Mouse (Mus musculus) liver, postnatal 0 days (tissue): Measurements from ENCODE around the gene Mapk11. TPM values are rescaled to one million over a fixed set of nuclear protein-coding genes. Genes with fewer than 3 reads are reported as not detected.

Experiments
- ATAC-seq: fragments of 200-750 bp; cut with Nextera tagmentation; 2 replicates; pipeline ENCODE4 v1.8.0; 2017; ENCODE audit warnings: mild to moderate bottlenecking, moderate library complexity
- DNase-seq: peaks from one replicate; pipeline ENCODE4 v3.0.0-alpha.2; 2016
- H3K27ac ChIP-seq: fragments of 300-500 bp; sonication (generic); 2 replicates; pipeline ENCODE4 v1.5.1; 2014; ENCODE audit warnings: antibody characterized with exemption, moderate library complexity, mild to moderate bottlenecking, low read depth
- H3K27me3 ChIP-seq: fragments of 300-500 bp; sonication (generic); 2 replicates; pipeline ENCODE4 v1.6.1; 2014; ENCODE audit warnings: low read length, control low read depth, mixed read lengths; ENCODE audit not compliant: insufficient read depth
- H3K36me3 ChIP-seq: fragments of 300-500 bp; sonication (generic); replicated peaks from 2 replicates; pipeline ENCODE4 v1.6.1; 2014; ENCODE audit warnings: mild to moderate bottlenecking, control low read depth, low read length, moderate library complexity, mixed read lengths; ENCODE audit not compliant: insufficient read depth
- H3K4me1 ChIP-seq: fragments of 300-500 bp; sonication (generic); 2 replicates; pipeline ENCODE4 v1.6.1; 2014; ENCODE audit warnings: antibody characterized with exemption, mild to moderate bottlenecking, control low read depth; ENCODE audit not compliant: insufficient read depth
- H3K4me2 ChIP-seq: fragments of 300-500 bp; sonication (generic); 2 replicates; pipeline ENCODE4 v1.6.1; 2014; ENCODE audit warnings: low read depth, mild to moderate bottlenecking, low read length, moderate library complexity, mixed read lengths
- H3K4me3 ChIP-seq: fragments of 300-500 bp; sonication (generic); 2 replicates; pipeline ENCODE4 v1.5.1; 2014; ENCODE audit warnings: low read depth, low read length
- H3K9ac ChIP-seq: fragments of 300-500 bp; sonication (generic); replicated peaks from 2 replicates; pipeline ENCODE4 v1.6.1; 2014; ENCODE audit warnings: mild to moderate bottlenecking, moderate library complexity
- H3K9me3 ChIP-seq: fragments of 300-500 bp; sonication (generic); 2 replicates; pipeline ENCODE4 v1.6.1; 2016; ENCODE audit warnings: mild to moderate bottlenecking, control low read depth, low read length, mixed read lengths
- CTCF ChIP-seq: sonication (generic); IDR thresholded peaks from 2 replicates; pipeline ENCODE4 v1.5.1; 2016; ENCODE audit warnings: antibody characterized with exemption, low read depth
- EP300 ChIP-seq: IDR thresholded peaks from 2 replicates; pipeline ENCODE4 v1.6.1; 2016; ENCODE audit warnings: antibody characterized with exemption, low read depth, mild to moderate bottlenecking
- WGBS: fragments of 180-500 bp; shearing (Covaris S2); extraction: QIAGEN DNeasy Blood & Tissue Kit; methylation state at CpG from one replicate; pipeline ENCODE4 v1.1.7; 2014; ENCODE audit not compliant: insufficient replicate concordance; 5-methylcytosine and 5-hydroxymethylcytosine counted together
- polyA plus RNA-seq: library from polyadenylated mRNA; unstranded; fragments of >200 nt; fragmentation: Nextera tagmentation; extraction: Ambion mirVana; gene quantifications from 2 replicates; pipeline ENCODE4 v1.2.1, GENCODE M21; 2015

Gene Mapk11
- polyA plus RNA-seq, 1 experiment from 2014 or later: 0.81 TPM

DNA sequence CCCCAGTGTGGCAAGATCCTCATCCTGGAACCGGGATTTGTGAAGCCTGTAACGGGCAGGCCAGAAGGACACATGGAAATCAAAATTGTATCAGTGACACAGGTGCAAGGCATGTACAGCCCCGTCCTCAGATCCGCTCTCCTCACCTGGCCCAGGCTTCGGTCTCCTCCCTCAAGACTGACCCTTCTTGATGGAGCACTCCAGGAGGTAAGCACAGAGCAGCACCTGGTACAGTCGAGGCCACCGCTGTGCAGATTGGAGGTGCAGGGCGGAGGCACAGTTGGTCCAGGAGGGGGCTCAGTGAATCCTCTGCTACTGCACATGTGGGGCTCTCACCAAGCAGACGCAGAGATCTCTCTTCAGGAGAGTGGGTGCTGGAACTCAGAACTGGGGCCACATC is 24.1 kb downstream of the Mapk11 start:
- H3K27me3 ChIP-seq: no peaks in the 10 kb centered on the region
- no peak overlapping the region for H3K4me2 ChIP-seq
- peaks cover 31% of the 10 kb centered on the region for H3K4me1 ChIP-seq
- WGBS: 92% methylated on average over 9 of the region's 9 CpGs
- DNase-seq: no peak
- no peak overlapping the region for H3K9ac ChIP-seq
- TF ChIP-seq CTCF: no peak
- TF ChIP-seq EP300: no peak
- no peak for ATAC-seq
- no peak overlapping the region for H3K4me3 ChIP-seq
- H3K36me3 ChIP-seq: no peaks in the 10 kb centered on the region; the same call in 1 of the 2 replicates
- no peak overlapping the region for H3K27ac ChIP-seq
- H3K9me3 ChIP-seq: no peaks in the 10 kb centered on the region

DNA sequence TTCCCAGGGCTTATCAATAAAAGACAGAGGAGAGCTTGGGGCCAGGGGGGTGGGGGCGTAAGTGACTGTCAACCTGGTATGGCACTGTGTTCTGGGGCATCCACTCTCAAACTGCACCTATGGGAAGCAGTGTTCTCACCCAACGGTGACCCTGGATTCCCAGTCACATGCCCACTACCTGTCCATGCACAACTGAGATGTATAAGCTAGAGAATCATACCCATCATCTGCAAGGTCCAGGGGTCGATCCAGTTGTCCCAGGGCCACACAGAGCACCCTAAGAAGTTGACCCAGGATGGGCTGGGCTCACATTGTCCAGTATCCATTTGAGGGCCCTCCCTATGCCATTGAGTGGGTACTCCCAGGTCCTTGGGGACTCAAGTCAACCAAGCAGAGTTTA is 25.1 kb downstream of the Mapk11 start:
- H3K4me1 ChIP-seq: peaks cover 35% of the 10 kb centered on the region
- no peak for DNase-seq
- H3K27me3 ChIP-seq: no peaks in the 10 kb centered on the region
- 79% methylated on average over 3 of the region's 3 CpGs for WGBS
- H3K27ac ChIP-seq: no peak overlapping the region
- TF ChIP-seq CTCF: no peak
- no peak for TF ChIP-seq EP300
- no peak overlapping the region for H3K4me3 ChIP-seq
- H3K9ac ChIP-seq: no peak overlapping the region
- no peak for ATAC-seq
- no peak overlapping the region for H3K4me2 ChIP-seq
- no peaks in the 10 kb centered on the region for H3K9me3 ChIP-seq
- no peaks in the 10 kb centered on the region; the same call in 1 of the 2 replicates for H3K36me3 ChIP-seq

DNA sequence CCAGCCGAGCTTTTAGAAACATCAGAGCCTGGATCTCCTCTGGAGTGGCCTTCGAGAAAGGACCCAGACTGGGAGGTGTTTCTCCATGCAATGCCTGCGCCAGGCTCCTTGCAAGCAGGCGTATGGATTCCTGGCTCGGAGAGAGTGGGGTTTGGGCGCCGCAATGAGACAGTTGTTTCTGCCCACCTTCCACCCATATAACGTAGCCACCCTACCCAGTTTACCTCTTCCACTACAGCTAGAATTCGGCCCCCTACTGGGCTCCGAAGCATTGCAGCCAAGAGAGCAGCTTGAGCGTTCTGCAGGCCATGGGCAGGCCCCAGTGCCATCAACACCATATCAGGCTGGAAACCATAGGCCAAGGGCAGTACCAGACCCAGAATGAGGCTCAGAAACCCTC is 25.8 kb downstream of the Mapk11 start:
- peak overlapping the region; percentile 95 for H3K4me3 ChIP-seq
- ATAC-seq (no peak), DNase-seq (no peak)
- H3K9me3 ChIP-seq: no peaks in the 10 kb centered on the region
- H3K9ac ChIP-seq: peak overlapping the region; percentile 90
- peaks cover 2% of the 10 kb centered on the region; the same call in 1 of the 2 replicates for H3K36me3 ChIP-seq
- H3K4me2 ChIP-seq: peak overlapping the region; percentile 95
- peak overlapping the region; percentile 62 for H3K27ac ChIP-seq
- peaks cover 31% of the 10 kb centered on the region for H3K4me1 ChIP-seq
- H3K27me3 ChIP-seq: no peaks in the 10 kb centered on the region
- 48% methylated on average over 11 of the region's 11 CpGs for WGBS
- TF ChIP-seq CTCF (peak; percentile 48), EP300 (no peak)

DNA sequence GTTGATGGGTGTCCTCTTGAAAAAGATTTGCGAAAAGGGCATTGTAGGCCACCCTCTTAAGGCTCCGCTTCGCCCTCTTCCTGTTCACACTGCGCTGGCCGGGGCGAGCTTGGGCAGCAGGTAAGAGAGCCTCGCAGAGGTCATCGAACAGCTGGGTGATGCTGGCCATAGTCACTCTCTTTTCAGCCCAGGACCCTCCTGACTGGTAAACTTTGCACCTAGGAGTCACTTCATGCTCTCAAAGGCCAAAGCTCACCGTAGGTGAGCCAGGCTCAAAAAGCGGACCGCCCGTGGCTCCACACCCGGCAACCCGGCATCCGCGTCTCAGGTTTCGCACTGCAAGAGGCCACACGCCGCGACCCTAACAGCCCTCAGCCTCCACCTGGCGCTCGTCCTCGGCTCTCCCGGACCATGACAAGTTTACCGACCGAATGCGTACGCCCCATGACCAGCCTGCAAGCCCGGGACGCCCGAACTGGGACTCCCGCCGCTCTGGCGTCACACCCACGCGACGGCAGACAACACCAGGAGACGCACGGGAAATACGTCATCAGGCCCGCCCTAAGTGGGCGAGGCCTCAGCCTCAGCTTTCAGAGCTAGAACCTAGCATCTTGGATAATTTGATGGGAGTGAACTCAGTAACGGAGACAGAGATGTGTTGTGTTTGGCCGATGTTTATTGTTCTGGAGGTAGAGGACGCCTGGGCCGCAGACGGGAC is 26.6 kb downstream of the Mapk11 start, which contains the start of gene Tubgcp6:
Gene Tubgcp6 (minus strand): TSS at position 464 of the 718 bp plus-strand sequence.
- ATAC-seq (peak; percentile 95), DNase-seq (peak; percentile 97)
- no peaks in the 10 kb centered on the region for H3K27me3 ChIP-seq
- H3K9ac ChIP-seq: peak within 1 kb of the TSS; percentile 90
- peak within 1 kb of the TSS; percentile 77 for H3K27ac ChIP-seq
- H3K4me3 ChIP-seq: peak within 1 kb of the TSS; percentile 95
- no peak for TF ChIP-seq CTCF
- no peak for TF ChIP-seq EP300
- peaks cover 2% of the 10 kb centered on the region; the same call in 1 of the 2 replicates for H3K36me3 ChIP-seq
- H3K9me3 ChIP-seq: no peaks in the 10 kb centered on the region
- peaks cover 28% of the 10 kb centered on the region for H3K4me1 ChIP-seq
- peak within 1 kb of the TSS; percentile 95 for H3K4me2 ChIP-seq
- under 1% methylated on average over 47 of the region's 47 CpGs for WGBS

- Histone ChIP-seq H3K4me2 (no peak overlapping the region), H3K27ac (no peak overlapping the region), H3K9me3 (no peaks in the 10 kb centered on the region), H3K4me3 (no peak overlapping the region), H3K9ac (no peak overlapping the region), H3K36me3 (peaks cover 20% of the 10 kb centered on the region), H3K27me3 (no peaks in the 10 kb centered on the region), H3K4me1 (peaks cover 17% of the 10 kb centered on the region)
- ATAC-seq (no peak), DNase-seq (no peak)
- TF ChIP-seq CTCF: peak; percentile 58
- no peak for TF ChIP-seq EP300
Measured at GRCm38 (mm10) chr15:89118007-89118406, 31.4 kb downstream of the Mapk11 start.

DNA sequence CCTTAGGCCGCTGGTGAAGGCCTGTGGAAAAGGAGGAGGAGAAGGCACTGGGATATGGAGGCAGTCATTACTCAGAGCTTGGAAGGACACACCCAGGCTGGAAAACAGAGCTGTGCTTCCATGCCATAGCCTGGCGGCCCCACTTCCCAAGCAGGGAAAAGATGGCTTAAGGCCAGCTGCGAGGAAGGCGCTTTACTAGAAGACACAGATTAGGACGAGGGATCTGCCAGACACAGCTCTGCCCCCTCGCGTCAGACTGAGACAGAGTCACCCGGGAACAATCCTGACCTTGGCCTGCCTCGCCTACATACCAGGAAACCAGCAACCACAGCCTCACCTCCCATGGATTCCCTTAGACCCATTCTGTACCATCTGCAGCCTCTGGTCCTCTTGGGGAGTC is 39.3 kb downstream of the Mapk11 start:
- Histone ChIP-seq H3K4me1 (no peaks in the 10 kb centered on the region), H3K4me2 (no peak overlapping the region), H3K27ac (no peak overlapping the region), H3K27me3 (no peaks in the 10 kb centered on the region), H3K9ac (no peak overlapping the region), H3K9me3 (no peaks in the 10 kb centered on the region), H3K36me3 (peaks cover 70% of the 10 kb centered on the region), H3K4me3 (no peak overlapping the region)
- ATAC-seq: no peak
- no peak for TF ChIP-seq EP300
- no peak for TF ChIP-seq CTCF
- 86% methylated on average over 9 of the region's 9 CpGs for WGBS
- no peak for DNase-seq
